Comparison of ENCODE assay signal across 27 mouse cellular contexts in genomic region chr1:120698189-120698588, GRCm38 (mm10).
A peak's percentile ranks its signal among the peaks of the same experiment; 100 is the strongest.
DNase-seq lines count a peak whose midpoint lies in the region; ATAC-seq and TF ChIP-seq lines count a peak whose summit lies in the region.
"Had no signal": no experiment of that assay in that cellular context is flagged by ENCODE, and none has a peak within 500 bp of the region (broad histone marks: within the 10 kb centered on the region; RNA-seq: fewer than 3 reads in every experiment).

No protein-coding gene starts in this region.

- H3K9me3 ChIP-seq in E14TG2a.4 (ENCODE audit: low read length) = no peaks in the 10 kb centered on the region
- H3K9me3 ChIP-seq: embryonic facial prominence, embryonic 15.5 days; heart, embryonic 15.5 days; hindbrain, embryonic 15.5 days; limb, embryonic 10.5 days; liver, embryonic 15.5 days had no signal

- no peak overlapping the region for H3K27ac ChIP-seq in layer of hippocampus, adult 2 months
- H3K27ac ChIP-seq: embryonic facial prominence, embryonic 15.5 days; heart, embryonic 15.5 days; hindbrain, embryonic 15.5 days; left cerebral cortex, adult 2 months; liver, embryonic 15.5 days; macrophage; neural tube, embryonic 13.5 days had no signal

- intact Hi-C loops in left cerebral cortex, postnatal 25 days (cut with DNase I) = no loop called here

- no peak overlapping the region for H3K4me3 ChIP-seq in layer of hippocampus, adult 2 months
- no peak overlapping the region for H3K4me3 ChIP-seq in E14TG2a.4 (replicated peaks; ENCODE audit: low read length)
- H3K4me3 ChIP-seq: embryonic facial prominence, embryonic 15.5 days; heart, embryonic 15.5 days; hindbrain, embryonic 15.5 days; left cerebral cortex, adult 2 months; limb, embryonic 10.5 days; liver, embryonic 15.5 days; myocyte; neural tube, embryonic 13.5 days had no signal

- TF ChIP-seq CTCF in layer of hippocampus, adult 2 months (conservative IDR thresholded peaks at IDR 0.05) = peak; percentile 25; the same call in 1 of the 2 replicates
- peak; percentile 66 for TF ChIP-seq CTCF in E14TG2a.4 (conservative IDR thresholded peaks at IDR 0.05; ENCODE audit: low read length)

- DNase-seq in layer of hippocampus, adult 2 months (ENCODE audit: low spot score in 2 of 2) = no peak
- DNase-seq in layer of hippocampus, adult 18-20 months (ENCODE audit: low spot score in 2 of 2) = no peak
- peak; percentile 14 for DNase-seq in A20 (ENCODE audit: low read depth, low spot score)
- peak; percentile 66 for DNase-seq in R1 (ENCODE audit: low read depth, low spot score)
- no peak for DNase-seq in cerebellum, postnatal 36 days
- DNase-seq in left cerebral cortex, postnatal 25 days (ENCODE audit: low spot score in 2 of 2) = no peak
- DNase-seq: adrenal gland, adult 2 months; cerebellum, adult 2 months; gastrocnemius, postnatal 25 days; heart, postnatal 4 days; kidney, postnatal 4 days; liver; thymus, postnatal 25 days had no signal

- ATAC-seq in cerebellum, adult (ENCODE audit: insufficient number of reproducible peaks, low FRiP score, low TSS enrichment) = no peak
- ATAC-seq: forebrain, embryonic 16.5 days; intestine, embryonic 16.5 days; lung, postnatal 0 days had no signal

- peaks cover 2% of the 10 kb centered on the region; the same call in 1 of the 2 replicates for H3K27me3 ChIP-seq in E14TG2a.4 (ENCODE audit: insufficient read depth, low read length)
- H3K27me3 ChIP-seq: embryonic facial prominence, embryonic 15.5 days; heart, embryonic 15.5 days; hindbrain, embryonic 15.5 days; liver, embryonic 15.5 days; neural tube, embryonic 13.5 days had no signal

- no peaks in the 10 kb centered on the region for H3K4me1 ChIP-seq in E14TG2a.4 (replicated peaks; ENCODE audit: low read depth, low read length)
- H3K4me1 ChIP-seq: embryonic facial prominence, embryonic 15.5 days; heart, embryonic 15.5 days; hindbrain, embryonic 15.5 days; liver, embryonic 15.5 days; neural tube, embryonic 13.5 days had no signal

- no peaks in the 10 kb centered on the region for H3K36me3 ChIP-seq in E14TG2a.4 (ENCODE audit: insufficient read depth, low read length)
- H3K36me3 ChIP-seq: embryonic facial prominence, embryonic 15.5 days; heart, embryonic 15.5 days; hindbrain, embryonic 15.5 days; limb, embryonic 10.5 days; liver, embryonic 15.5 days; neural tube, embryonic 13.5 days had no signal

Comparison
In these comparisons a context has a peak if more than half of its experiments do, and no peak if none do; other contexts are left out.
1. DNase-seq: peak in A20 (single experiment) and R1 (single experiment); none in layer of hippocampus, adult 2 months (0 of 2), layer of hippocampus, adult 18-20 months (0 of 2), cerebellum, postnatal 36 days (0 of 2) and left cerebral cortex, postnatal 25 days (0 of 2).